Mouse (Mus musculus) neutrophil, adult 5-6 weeks (primary cell): ENCODE measurements at regions not wholly inside any gene's neighbourhood (a gene's known extent, or its start where the extent isn't known, plus 50 kb on each side); places are given as distances from the start of the nearest gene placed in this dataset.
"Not testable (repeated sequence)": the region's sequence is repeated elsewhere in the genome, so short reads cannot be mapped to it uniquely, and the experiment has no call there.

Experiments used
- ATAC-seq: fragments of 151-379, 151-347 bp; 2 replicates; pipeline ENCODE4 v1.8.0; 2017; ENCODE audit warnings: mild to moderate bottlenecking, moderate TSS enrichment; ENCODE audit not compliant: insufficient number of reproducible peaks, poor library complexity, low FRiP score, severe bottlenecking; ENCODE audit errors: extremely low read depth

DNA sequence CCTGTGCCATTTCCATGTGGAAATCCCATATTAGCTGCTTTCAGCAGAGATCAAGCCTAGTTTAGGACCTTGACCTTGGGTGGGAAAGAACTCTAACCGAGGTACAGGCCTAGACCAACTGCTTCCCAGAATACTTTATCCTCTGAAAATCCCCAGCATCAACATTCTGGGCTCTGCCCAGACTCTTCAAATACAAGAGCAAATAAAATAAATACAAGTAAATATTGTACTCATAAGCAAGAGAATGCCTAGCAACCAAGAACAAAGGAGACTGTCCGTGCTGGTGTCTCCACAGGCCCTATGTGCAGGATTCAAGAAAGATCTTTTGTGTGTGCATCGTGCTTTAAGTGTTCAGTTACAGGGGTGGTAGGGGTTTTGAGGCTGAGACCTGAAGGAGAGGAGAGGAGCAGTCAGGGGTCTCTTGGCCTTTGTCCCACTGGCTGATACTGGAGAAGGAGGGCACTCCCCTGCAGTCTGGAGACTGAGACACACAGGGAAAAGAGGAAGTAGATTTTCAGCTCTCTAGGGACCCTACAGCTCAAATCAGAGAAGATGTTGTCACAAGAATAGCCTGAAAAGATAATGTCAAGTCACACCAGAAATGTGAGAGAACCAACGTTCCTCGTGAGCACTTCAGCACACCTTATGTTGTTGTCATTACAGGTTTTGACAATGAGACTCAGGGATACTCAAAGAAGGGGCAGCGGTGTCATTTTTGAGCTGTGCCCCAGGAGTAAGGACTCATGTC lies 174.6 kb downstream of the Wdr11 start:
- peak; percentile 71 for ATAC-seq

DNA sequence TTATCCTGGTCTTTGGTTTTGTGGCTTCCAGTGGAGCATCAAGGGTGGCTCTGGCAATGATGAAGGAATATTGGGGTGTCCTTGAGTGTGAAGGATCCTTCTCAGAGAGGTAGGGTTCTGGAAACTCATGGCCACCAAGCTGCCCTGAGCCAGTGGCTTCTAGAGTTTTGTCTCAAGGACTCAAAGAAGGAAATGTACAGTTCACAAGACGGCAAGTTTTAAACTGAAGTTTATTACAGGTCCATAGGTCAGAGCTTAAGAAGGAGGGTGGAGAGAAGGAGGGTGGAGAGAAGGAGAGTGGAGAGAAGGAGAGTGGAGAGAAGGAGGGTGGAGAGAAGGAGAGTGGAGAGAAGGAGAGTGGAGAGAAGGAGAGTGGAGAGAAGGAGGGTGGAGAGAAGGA lies 178.0 kb downstream of the Wdr11 start:
- ATAC-seq, result not testable (repeated sequence)

DNA sequence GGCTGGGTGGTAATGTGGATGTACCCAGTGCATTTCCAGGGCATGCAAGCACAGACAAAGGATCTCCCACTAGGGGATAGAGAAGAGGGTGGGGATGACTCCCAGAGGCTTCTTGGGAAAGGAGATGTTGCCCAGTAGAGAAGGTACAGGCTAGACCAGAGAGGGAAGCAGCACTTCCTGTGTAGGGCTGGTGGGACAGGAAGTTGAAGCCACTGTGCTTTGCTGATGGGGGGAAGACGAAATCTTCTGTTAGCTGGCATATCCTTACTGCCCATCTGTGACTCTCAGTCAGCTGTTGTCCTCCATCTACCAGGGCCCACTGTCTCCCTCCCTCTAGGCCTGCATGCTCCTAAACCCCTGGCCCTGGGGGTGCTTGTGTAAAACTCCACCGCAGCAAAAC lies 180.2 kb downstream of the Wdr11 start:
- ATAC-seq, result no peak

DNA sequence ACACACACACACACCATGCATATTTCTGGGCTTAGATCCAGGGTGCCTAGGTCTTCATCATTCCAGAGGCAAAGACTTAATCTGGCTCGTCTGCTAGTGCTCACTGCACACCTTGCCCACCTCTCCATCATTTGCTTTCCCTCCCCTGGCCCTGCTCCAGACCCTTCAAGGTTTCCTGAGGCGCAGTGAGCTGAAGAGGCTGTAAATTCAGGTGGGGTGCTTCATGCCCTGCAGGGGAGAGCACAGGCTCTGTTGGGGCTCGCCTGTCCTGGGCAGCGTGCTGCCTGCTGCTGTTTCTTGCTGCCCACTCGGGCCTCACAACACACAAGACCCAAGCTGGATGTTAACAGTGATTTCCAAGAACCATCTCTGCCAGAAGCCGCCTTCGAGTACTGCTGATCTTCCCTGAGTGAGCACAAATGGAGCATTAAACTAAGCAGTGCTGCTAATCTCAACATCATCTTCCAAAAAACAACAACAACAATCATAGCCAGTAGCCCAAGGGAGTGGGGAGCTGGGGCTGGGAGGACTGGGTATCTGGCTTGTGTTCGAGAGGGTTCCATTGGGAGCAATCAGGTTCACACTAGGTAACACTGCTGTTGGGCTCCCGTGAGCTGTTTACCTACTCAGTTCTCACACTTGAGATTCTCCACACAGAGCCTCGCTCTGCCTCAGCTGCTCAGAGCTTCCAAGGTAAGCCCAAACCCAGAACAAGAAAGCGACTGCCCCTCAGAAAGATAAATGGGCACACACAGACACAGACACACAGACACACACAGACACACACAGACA lies 181.1 kb downstream of the Wdr11 start:
- ATAC-seq, result no peak

DNA sequence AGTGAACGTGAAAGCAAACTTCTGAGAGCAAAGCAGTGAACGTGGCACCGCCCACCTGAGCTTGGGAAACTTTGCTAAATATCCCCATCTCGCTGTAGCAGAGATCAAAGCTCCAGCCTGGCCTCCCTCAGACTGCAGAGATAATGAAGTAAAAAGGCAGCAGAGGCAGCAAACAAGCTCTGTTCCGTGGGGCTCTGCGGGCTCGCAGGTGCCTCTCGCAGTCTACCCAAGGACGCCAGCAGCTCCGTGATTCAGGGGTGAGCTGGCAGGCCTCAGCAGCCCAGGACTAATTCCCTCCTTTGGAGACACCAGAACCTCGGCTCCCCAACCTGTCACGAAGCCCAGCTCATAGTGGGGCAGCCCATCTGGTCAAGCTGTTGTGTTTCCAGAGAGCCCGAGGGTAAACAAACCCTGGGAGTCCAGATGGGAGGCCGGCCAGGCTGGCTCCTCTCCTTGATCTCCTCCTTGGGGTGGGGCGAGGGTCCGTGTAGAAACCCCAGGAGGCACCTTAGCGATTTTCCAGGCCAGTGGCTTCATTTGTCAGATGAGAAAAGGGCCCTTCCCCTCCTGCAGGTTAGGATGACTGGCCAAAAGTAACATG lies 182.7 kb downstream of the Wdr11 start:
- ATAC-seq, result no peak

DNA sequence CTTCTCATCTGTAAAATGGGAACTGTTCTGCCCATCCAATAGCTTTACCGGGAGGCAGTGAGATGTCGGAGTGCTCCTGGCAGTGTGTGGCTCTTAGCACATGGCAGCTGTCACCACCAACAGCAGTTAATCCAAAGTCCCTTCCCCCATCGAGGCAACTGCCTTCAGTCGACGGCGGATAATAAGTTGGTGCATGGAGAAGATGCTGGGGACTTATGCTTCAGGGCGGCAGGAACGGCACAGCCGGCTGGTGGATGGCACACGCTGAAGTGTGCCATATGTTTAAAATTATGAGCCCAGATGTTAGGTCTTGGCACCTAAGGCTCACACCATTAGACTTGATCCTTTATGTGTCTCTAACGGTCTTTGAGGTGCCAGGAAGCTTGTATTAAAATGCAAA lies 183.5 kb downstream of the Wdr11 start:
- no peak for ATAC-seq

DNA sequence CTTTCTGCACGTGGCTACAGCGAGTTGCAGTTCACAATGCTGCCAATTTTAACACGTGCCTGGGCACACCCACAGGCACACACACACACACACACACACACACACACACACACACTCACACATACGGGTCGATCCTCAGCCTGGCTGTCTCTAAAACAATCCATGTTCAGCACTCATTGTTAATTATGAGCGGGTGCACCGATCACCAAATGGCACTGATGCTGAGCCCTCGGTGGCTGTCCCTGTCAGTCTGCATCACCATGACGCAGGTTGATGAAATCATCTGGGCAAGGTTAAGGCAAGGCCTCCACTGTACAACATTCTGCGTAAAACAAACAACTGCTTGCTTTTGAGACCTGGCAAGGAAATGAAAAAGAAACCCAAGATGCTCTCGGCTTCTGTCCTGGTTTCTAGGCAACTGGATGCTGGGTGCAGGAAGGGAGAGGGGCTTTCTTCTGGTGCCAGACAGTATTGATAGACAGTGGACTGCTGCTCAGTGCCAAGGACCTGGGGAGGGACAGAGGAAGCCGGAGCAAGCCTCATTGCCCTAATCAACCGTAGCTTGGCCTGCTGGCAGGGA lies 187.3 kb downstream of the Wdr11 start:
- no peak for ATAC-seq

DNA sequence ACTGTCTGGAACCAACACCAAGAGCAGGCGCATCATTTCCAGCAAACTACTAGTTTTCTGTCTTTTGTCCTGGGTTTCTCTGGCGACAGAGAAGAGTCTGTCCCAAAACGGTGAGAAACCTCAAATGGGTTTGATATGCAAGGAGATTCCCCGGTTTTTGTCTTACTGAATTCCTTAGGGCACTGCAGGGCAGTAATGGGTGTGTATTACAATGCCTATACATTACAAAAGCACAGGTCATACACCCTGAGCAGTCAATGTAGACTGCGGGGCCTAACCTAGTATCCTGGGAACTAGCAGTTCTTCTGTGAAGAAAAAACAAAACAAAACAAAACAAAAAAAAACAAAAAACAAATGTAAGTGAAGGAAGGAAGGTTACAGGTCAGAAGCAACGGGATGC lies 188.3 kb downstream of the Wdr11 start:
- no peak for ATAC-seq

DNA sequence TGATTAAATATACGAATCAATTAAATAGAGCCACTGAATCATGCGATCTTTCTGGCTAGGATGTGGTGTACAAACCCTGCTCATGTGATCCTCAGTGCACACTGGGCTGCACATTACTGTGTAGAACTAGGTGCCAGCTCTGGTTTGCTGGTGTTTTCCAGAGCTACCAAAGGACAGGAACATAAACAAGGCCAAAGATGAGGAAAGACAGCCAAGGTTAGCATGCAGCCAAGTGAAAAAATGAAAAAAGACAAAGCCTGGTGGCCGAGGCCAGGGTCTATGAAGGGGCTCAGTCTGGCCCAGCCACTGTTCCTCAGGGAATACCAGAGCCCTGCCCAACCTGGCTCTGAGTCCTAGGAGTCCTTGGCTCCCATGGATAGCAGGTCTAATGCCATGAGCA lies 190.1 kb downstream of the Wdr11 start:
- no peak for ATAC-seq

DNA sequence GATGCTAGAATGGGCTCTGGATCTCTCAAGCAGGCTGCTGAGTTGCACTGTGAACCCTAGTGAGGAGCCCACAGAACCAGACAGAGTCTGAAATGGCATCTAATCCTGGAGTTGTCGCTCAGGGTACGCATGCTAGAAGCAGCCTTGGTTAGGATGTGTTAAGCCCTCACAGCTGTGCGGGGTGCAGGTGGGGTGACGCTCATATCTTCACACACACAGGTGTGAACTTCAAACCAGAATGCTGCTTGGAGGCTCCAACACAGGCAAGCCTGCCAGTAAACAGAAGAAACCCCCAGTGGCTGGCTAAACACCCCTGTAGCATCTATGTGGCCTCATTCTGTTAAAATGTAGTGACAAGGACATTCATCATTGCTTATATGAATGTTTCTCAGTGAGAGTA lies 193.3 kb downstream of the Wdr11 start:
- ATAC-seq, result no peak

DNA sequence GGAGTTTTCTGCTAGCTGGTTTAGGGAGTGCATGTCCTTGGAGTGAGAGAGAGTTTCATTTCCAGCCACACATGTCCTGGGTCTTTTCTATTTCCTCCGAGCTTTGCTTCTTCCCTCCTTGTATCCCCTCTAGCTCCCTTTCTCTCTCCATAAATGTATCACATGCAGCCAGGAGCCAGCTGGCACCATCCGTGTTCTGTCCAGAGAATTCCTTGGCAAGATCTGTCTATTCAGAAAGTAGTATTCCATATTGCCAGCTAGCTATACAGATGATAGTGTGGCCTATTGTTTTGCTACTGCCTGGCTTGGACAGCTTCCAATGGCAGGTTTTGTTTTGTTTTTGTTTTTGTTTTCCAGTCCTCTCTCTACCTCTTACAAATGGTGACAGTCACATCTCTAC lies 195.3 kb downstream of the Wdr11 start:
- ATAC-seq, result no peak

DNA sequence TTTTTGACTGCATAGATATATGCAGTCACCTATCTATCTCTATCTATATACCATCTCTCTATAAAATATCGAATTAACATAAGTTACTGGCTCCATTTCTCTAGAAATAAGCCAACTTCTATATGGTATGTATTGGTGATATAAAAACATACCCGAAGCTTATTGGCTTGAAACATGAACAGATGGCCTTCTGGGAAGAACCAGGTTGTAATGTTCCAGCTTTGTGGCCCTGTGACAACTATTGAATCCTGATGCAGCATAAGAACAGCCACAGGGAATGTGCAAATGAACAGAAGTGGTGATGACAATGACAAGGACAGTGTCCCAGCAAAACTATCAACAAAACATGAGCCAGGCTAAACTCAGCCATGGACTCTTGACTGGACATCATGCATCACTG lies 196.1 kb downstream of the Wdr11 start:
- ATAC-seq, result no peak

DNA sequence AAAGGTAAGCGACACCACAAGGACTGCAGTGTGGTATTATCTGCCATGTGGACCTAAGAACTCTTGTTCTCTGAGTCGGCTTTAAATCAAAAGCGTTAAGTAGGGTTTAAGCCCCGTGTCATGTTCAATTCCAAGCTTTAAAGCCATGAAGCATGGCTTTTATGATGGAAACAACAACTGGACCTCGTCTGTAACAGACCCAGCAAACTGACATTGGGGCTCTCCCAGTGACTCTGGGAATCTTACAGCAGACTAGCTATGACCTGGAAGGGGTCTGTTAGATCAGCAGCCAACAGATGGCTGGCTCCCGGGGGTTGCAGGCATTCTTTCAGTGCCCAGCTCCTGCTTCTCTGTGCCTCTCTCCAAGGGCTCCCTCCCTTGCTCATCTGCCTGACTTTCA lies 197.8 kb downstream of the Wdr11 start:
- ATAC-seq, result no peak

DNA sequence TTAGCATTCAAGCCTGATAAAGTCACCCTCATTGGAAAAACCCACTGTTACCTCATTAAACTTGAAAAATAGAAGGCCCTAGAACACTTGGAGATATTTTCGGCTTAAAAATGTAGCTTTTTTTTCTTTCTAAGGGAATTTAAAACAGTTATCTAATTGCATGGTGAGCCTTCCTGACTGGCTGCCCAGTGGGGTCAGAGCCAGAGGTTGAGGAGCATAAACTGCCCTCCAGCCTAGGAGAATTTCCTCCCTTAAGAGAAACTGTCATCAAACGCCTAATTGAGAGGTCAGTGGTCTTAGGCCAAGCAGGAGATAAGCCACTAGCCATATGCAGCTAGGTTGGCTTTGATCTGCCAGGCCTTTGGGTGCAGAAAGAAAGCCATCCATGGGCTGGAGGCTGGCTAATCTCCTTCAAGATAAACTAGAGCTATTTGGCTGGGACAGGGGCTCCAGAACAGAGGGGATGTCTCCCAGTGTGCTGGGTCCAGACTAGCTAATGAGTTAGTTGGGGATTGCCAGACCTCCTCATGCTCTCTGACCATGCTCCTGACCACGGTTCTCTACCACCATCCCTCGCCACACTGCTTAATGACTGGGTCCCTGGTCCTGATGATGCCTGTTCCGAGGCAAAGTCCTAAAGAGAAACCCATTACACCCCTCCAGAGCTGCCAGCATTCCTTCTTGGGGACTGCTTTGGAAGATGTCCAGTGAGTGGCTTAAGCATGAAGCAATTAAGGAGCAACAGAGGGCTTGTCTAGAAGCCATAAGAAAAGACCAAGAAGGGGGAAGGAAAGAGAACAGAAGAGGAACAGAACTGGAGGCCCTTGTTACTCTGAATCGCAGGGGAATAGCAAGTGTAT lies 199.2 kb downstream of the Wdr11 start:
- ATAC-seq, result no peak

DNA sequence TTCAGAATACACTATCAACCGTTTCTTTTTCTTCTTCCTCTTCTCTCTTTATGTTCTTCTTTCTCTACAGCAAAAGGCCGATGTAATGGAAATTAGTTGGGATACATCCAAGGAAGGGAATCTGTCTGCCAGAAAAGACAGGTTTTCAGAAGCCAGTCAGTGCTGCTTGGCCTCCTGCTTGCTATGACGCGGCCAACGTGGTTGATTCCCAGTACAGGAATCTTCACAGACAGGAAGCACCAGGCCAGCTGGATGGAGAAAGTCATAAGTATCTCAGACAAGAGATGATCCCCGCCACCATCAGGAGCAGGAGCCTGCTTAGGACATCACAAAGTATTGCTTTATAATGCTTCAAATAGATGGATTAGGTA lies 199.8 kb downstream of the Wdr11 start:
- no peak for ATAC-seq

DNA sequence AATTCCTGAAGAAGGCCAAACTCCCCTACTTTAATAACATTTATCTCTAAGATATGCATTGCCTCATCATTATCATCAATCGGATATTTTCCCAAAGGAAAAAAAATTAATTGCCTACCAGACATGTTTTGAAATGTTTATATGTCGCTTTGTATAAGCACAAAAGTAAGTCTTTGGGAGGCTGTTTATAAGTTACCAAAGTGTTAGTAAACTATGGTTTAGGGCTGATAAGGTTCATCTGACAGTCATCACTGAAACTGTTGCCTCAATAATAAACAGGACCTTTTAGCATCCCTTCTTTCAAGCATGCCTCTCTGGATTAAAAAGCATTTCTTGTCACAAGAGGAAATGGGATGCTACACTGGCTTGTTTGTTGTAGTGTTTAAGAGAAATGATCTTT lies 202.1 kb downstream of the Wdr11 start:
- no peak for ATAC-seq

DNA sequence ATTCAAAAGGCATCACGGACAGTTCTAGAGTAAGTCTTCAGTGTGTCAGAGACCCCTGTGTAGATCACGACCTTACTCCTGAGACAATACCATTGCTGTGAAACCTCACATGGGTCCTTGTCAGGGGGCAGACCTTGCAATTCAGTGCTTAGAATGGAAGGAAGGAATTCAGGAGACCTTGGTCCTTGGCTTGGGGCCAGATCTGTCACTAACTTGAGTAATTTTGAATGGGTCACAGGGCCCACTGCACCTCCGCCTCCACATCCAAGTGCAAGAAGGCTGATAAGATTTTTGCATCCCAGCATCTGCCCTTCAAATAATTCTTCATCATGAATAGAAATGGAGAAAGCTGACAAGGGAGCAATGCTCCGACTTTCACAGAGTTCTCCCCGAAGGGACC lies 202.6 kb downstream of the Wdr11 start:
- no peak for ATAC-seq

DNA sequence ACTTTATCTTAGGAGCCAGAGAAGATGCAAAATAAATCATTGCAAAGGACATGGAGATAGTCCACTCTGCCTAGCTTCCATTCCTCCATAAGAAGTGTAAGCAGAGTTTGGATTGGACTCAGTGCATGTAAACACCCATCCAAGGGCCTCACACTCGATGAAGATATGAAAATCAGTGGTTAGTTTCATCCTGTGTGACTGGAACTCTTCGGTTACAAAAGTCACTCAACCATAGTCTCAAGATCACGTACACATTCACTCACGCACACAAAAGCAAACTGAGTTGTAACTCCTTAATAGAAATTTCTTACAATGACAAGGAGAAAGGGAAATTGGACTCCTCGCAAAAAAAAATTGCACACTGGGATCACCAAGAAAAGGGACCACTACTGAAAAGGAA lies 206.9 kb downstream of the Wdr11 start:
- peak; percentile 62 for ATAC-seq

DNA sequence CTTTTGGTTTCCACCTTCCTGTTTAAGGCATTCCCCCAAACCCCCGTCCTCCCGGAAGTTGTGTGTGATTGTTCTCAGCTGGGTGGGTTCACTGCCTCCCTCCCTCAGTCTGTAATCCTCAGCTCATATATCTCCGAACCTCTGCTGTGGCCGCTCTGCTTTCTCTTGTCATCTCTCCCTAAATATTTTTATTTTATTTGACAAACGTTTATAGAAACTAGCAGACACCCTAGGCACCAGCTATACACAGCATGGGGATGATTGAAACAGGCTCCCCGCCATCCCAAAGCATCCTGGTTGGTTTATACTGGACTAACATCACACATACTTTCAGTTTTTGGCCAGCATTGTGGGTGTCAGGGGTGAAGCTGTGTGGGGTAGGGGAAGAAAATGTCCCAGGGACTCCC lies 208.8 kb downstream of the Wdr11 start:
- ATAC-seq, result no peak
